Mouse (Mus musculus) lung, adult 2 months (tissue): ENCODE data around the gene Slc25a20.

Experiments
- CTCF ChIP-seq: fragments of 200-500 bp; IDR thresholded peaks from 2 replicates; pipeline ENCODE4 v1.5.1; 2011; ENCODE audit warnings: mild to moderate bottlenecking, low read length, control low read depth; ENCODE audit not compliant: insufficient read depth
- POLR2A ChIP-seq: fragments of 200-500 bp; IDR thresholded peaks from 2 replicates; pipeline ENCODE4 v1.6.1; 2011; ENCODE audit warnings: low read depth, mild to moderate bottlenecking, control low read depth, low read length, borderline replicate concordance; ENCODE audit errors: extremely low read depth

DNA sequence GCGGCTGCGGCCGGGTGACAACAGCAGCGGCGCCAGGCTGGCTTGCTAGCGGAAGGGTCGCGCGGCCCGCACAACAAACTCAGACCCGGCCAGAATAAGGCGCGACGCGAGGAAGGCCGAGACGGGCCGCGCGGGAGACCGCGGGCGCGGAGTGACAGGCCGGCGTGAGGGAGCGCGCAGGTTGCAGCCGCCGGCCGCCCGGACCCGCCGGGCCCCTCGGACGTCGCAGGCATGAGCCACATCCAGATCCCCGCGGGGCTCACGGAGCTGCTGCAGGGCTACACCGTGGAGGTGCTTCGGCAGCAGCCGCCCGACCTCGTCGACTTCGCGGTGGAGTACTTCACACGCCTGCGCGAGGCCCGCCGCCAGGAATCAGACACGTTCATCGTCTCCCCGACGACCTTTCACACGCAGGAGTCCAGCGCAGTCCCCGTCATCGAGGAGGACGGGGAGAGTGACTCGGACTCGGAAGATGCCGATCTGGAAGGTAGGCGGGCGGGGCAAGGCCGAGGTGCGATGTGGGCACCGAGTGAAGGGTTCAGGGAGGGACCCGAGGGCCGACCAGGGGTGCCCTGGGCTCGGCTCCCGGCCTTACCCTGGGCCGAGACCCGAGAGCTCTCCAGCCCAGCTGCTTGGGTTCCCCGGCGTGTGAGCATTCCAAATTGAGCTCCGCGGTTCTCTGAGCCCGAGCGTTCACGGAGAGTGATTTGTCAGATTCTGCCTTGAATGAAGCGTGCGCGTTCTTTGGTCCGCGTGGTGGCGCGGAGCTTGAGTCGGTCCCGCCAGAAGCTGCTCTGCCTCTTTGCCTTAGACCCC lies 30.5 kb downstream of the Slc25a20 start:
- no peak for TF ChIP-seq POLR2A
- TF ChIP-seq CTCF = 0 out of 2 replicates have a peak, but pooled peaks have one; percentile 11
